Mouse (Mus musculus) neural tube, embryonic 14.5 days (tissue): ENCODE measurements around the gene Stum. TPM values are rescaled to one million over a fixed set of nuclear protein-coding genes. Genes with fewer than 3 reads are reported as not detected.

ENCODE experiments used
- ATAC-seq: fragments of 200-750 bp; cut with Nextera tagmentation; 2 replicates; pipeline ENCODE4 v1.8.0; 2017; ENCODE audit warnings: low read depth, mild to moderate bottlenecking, moderate TSS enrichment, moderate library complexity
- H3K27ac ChIP-seq: fragments of 300-500 bp; sonication (generic); 2 replicates; pipeline ENCODE4 v1.5.1; 2014; ENCODE audit warnings: low read depth, mild to moderate bottlenecking, control low read depth, low read length, moderate library complexity, mixed read lengths
- H3K27me3 ChIP-seq: fragments of 300-500 bp; sonication (generic); 2 replicates; pipeline ENCODE4 v1.6.1; 2014; ENCODE audit warnings: low read length; ENCODE audit not compliant: control insufficient read depth, insufficient read depth
- H3K36me3 ChIP-seq: fragments of 300-500 bp; sonication (generic); 2 replicates; pipeline ENCODE4 v1.6.1; 2014; ENCODE audit warnings: low read length, mixed read lengths; ENCODE audit not compliant: control insufficient read depth, insufficient read depth
- H3K4me1 ChIP-seq: fragments of 300-500 bp; sonication (generic); 2 replicates; pipeline ENCODE4 v1.6.1; 2014; ENCODE audit warnings: low read length; ENCODE audit not compliant: control insufficient read depth, insufficient read depth
- H3K4me2 ChIP-seq: fragments of 300-500 bp; sonication (generic); 2 replicates; pipeline ENCODE4 v1.6.1; 2014; ENCODE audit warnings: mild to moderate bottlenecking, low read depth, low read length, control low read depth
- H3K4me3 ChIP-seq: fragments of 300-500 bp; sonication (generic); 2 replicates; pipeline ENCODE4 v1.5.1; 2014; ENCODE audit warnings: low read depth, low read length, control low read depth, mixed read lengths
- H3K9ac ChIP-seq: fragments of 300-500 bp; sonication (generic); replicated peaks from 2 replicates; pipeline ENCODE4 v1.6.1; 2014; ENCODE audit warnings: low read depth, mild to moderate bottlenecking, control low read depth, low read length, mixed read lengths
- H3K9me3 ChIP-seq: fragments of 300-500 bp; sonication (generic); 2 replicates; pipeline ENCODE4 v1.6.1; 2016; ENCODE audit warnings: low read length; ENCODE audit not compliant: control insufficient read depth
- WGBS: fragments of 180-500 bp; shearing (Covaris S2); extraction: QIAGEN DNeasy Blood & Tissue Kit; methylation state at CpG from one replicate; pipeline ENCODE4 v1.1.7; 2014; 5-methylcytosine and 5-hydroxymethylcytosine counted together
- polyA plus RNA-seq: library from polyadenylated mRNA; unstranded; fragments of >200 nt; fragmentation: Nextera tagmentation; extraction: Ambion mirVana; gene quantifications from 2 replicates; pipeline ENCODE4 v1.2.1, GENCODE M21; 2014

The Stum gene
- polyA plus RNA-seq, 1 experiment from 2014 or later: 27.7 TPM

DNA sequence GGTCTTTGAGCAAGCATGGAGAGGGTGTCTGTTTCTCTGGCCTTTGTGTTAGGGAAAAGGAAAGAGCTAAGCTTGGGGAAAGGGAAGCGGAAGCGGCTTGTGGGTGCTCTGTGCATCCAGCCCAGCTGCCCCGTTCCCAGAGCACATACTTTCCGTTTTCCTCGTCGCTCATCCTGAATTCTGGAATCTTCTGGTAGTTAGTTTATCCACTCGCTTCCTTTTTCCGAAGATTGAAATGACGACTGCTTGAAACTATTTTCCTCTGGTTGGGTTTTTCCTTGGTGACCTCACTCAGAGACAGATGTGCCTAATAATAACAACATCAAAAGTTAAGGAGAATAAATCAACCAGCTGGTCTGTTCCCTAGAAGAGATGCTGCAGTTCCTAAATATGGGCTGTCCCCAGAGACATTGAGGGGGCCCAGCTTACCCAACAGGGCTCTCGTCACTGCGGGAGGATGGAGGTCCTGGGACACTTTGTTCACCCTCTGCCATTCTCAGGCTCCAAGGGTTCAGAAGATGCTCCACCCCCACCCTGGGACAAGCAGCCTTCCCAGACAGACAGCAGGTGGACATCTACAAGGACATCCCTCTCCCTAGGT, 80.7 kb downstream of the Stum start:
- H3K4me2 ChIP-seq: no peak overlapping the region
- H3K36me3 ChIP-seq: no peaks in the 10 kb centered on the region
- 84% methylated on average over 11 of the region's 11 CpGs for WGBS
- no peak overlapping the region for H3K9ac ChIP-seq
- H3K27me3 ChIP-seq: no peaks in the 10 kb centered on the region
- H3K4me3 ChIP-seq: no peak overlapping the region
- H3K9me3 ChIP-seq: no peaks in the 10 kb centered on the region
- H3K27ac ChIP-seq: peak overlapping the region; percentile 34; the same call in 1 of the 2 replicates
- ATAC-seq: no peak
- H3K4me1 ChIP-seq: 0 out of 2 replicates have a peak, but pooled peaks cover 2% of the 10 kb centered on the region

DNA sequence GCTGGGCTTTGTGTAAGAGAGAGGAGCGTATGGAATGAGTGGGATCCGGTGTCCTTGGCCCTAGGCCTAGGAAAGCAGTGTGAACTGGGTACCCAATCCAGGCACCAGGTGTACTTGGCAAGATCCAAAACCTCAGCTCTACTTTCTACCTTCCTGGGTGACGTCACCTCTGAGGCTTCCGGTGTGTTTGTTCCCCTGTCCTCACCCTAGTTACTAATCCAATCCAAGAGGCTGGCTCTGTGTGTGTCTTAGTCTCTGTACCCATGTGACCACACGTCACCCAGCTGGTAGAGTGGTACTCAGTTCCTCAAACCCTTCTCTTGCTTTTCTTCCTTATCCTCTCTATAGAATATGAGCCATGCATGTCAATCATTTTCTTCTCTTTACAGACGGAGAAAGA, 81.6 kb downstream of the Stum start:
- Histone ChIP-seq H3K9me3 (no peaks in the 10 kb centered on the region), H3K36me3 (no peaks in the 10 kb centered on the region), H3K27me3 (no peaks in the 10 kb centered on the region), H3K9ac (no peak overlapping the region), H3K4me3 (no peak overlapping the region), H3K27ac (no peak overlapping the region), H3K4me1 (0 out of 2 replicates have a peak, but pooled peaks cover 2% of the 10 kb centered on the region), H3K4me2 (no peak overlapping the region)
- 91% methylated on average over 6 of the region's 6 CpGs for WGBS
- ATAC-seq: no peak

DNA sequence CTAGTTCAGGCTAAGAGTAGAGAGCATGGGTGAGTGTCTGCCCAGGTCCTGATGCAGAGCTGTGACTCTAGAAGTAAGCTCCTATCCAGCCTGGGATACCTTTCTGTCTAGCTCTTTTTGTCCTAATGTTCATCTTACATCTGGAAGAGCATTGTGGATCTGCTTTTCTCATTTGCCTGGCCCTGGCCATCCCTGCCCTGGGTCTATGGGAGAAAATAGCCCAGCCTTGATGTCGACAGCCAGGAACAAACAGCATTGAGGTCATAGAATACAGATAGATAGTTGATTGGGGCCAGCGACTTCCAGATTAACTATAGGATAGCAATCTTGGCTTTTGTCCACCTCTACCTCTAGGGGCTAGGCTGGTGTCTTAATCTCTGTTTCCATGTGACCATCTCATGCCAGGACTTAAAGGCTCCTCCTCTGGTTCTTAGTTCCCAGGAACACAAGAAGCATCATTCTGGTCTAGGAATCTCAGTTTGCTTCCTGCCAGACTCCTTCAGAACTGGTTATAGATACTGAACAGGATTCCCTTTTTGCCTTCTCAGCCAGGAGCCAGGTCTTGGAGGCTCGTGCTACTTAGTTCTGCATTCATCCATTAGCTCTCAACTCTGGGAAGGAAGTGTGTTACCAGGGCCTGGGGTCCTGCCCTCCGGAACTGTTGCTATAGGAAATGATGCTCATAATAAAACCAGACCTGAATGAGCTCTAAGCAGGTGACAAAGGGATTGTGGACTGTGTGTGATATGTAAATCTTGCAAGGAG, 82.4 kb downstream of the Stum start:
- Histone ChIP-seq H3K27me3 (no peaks in the 10 kb centered on the region), H3K27ac (no peak overlapping the region), H3K4me3 (no peak overlapping the region), H3K4me1 (no peaks in the 10 kb centered on the region), H3K4me2 (no peak overlapping the region), H3K9me3 (no peaks in the 10 kb centered on the region), H3K9ac (no peak overlapping the region), H3K36me3 (no peaks in the 10 kb centered on the region)
- 78% methylated on average over 4 of the region's 4 CpGs for WGBS
- no peak for ATAC-seq

DNA sequence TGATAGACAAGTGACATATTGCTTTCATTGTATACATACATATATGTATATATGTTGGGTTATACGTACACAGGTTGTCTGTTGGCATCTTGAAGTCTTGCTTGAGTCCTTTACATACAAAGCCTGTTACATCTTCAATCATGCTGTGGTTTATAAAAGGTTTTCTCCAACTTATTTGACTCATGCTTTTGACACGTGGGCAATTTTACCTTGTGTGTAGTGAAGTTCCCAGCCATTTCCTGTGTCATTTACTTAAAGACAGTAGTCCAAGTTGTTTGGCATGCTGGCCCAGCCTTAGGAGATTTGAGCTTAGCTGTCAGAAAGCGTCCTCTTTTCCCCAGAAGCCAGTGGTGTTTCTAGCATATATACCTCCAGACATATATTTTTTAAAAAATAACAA, 84.9 kb downstream of the Stum start:
- WGBS: 84% methylated on average over 3 of the region's 3 CpGs
- Histone ChIP-seq H3K9ac (no peak overlapping the region), H3K4me1 (no peaks in the 10 kb centered on the region), H3K4me2 (no peak overlapping the region), H3K27me3 (no peaks in the 10 kb centered on the region), H3K27ac (no peak overlapping the region), H3K4me3 (no peak overlapping the region), H3K9me3 (no peaks in the 10 kb centered on the region), H3K36me3 (no peaks in the 10 kb centered on the region)
- ATAC-seq: no peak

DNA sequence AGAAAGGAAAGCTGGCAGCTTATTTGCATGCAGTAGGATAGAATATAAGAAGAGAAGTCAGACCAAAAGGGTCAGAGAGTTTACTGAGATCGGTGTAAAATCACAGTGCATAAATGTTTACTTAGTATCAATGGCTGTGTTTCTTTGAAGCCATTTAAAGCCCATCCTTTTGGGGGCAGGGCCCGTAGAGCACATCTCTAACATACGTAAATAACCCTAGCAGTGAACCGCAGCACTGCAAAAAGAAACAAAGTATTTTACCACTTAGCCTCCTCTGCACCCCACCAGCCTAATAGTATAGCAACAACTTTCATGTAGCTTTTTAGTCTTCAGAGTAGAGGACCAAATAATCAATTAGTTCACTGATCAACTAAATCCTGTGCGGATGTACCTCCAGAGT, 85.6 kb downstream of the Stum start:
- 57% methylated on average over 5 of the region's 5 CpGs for WGBS
- H3K36me3 ChIP-seq: no peaks in the 10 kb centered on the region
- ATAC-seq: no peak

DNA sequence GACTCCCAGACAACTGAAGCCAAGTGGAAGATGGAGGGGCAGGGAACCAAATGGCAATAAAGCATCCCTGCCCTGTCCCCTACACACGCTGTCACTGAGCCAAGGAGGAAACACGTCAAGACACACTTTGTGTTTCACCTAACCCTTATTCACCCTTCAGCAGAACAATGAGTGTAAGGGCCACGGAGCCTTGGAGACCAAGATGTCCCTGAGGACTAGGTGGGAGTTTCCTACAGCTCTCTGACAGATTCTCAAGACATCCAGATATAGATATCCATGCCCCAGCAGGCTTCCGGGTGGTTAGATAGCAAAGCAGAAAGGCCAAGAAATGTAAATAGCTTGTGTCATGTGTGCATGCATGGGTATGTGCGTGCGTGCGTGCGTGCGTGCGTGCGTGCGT, 89.4 kb downstream of the Stum start:
- WGBS: 92% methylated on average over 12 of the region's 12 CpGs
- H3K36me3 ChIP-seq: no peaks in the 10 kb centered on the region
- H3K4me3 ChIP-seq: no peak overlapping the region
- no peaks in the 10 kb centered on the region for H3K4me1 ChIP-seq
- H3K9ac ChIP-seq: no peak overlapping the region
- H3K4me2 ChIP-seq: no peak overlapping the region
- H3K9me3 ChIP-seq: no peaks in the 10 kb centered on the region
- H3K27me3 ChIP-seq: no peaks in the 10 kb centered on the region
- ATAC-seq: no peak
- no peak overlapping the region for H3K27ac ChIP-seq

More for the DNA sequence above, 85.6 kb downstream of the Stum start:
- no peak overlapping the region for H3K4me2 ChIP-seq
- H3K27ac ChIP-seq: no peak overlapping the region
- no peak overlapping the region for H3K4me3 ChIP-seq
- H3K9me3 ChIP-seq: no peaks in the 10 kb centered on the region
- no peaks in the 10 kb centered on the region for H3K4me1 ChIP-seq
- no peaks in the 10 kb centered on the region for H3K27me3 ChIP-seq
- H3K9ac ChIP-seq: no peak overlapping the region

DNA sequence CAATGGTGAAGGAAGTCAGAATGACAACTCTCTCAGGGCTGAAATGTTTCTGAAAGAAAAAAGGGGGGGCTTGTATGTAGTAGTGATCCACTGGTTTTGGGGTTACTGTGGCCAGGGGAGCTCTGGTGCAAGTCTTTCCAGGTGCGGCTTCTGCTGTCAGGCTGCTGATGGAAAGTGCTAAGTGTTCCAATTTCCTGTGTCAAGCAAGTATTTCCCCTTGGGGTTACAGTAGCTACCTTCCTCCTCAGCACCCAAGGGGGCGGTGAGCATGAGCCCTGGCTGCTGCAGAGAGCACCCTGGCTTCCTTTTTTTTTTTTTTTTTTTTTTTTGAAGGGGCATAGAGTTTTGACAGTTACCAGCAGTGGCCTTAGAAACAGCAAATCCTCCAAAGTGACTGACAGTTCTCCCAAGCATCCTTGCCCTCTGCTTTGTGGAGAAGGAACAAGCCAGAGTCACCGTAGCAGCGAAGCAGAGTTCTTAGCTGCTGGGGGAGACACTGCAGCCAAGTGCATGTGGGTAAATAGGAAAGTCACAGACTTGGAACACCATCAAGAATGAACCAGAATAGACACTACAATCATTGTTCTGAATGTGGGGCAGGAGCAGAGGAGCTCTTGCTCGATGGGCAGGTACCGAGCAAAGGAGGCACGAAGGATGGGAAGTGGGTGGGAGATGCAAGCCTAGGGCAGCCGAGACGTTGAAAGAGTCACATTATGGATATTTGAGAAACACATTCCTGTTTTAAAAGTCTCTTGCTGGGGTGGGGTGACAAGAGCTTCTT, 90.1 kb downstream of the Stum start:
- Histone ChIP-seq H3K4me1 (peaks cover under 1% of the 10 kb centered on the region; the same call in 1 of the 2 replicates), H3K27ac (no peak overlapping the region), H3K4me2 (no peak overlapping the region), H3K9ac (no peak overlapping the region), H3K4me3 (no peak overlapping the region), H3K36me3 (no peaks in the 10 kb centered on the region), H3K9me3 (no peaks in the 10 kb centered on the region), H3K27me3 (no peaks in the 10 kb centered on the region)
- WGBS: 74% methylated on average over 9 of the region's 9 CpGs
- no peak for ATAC-seq

DNA sequence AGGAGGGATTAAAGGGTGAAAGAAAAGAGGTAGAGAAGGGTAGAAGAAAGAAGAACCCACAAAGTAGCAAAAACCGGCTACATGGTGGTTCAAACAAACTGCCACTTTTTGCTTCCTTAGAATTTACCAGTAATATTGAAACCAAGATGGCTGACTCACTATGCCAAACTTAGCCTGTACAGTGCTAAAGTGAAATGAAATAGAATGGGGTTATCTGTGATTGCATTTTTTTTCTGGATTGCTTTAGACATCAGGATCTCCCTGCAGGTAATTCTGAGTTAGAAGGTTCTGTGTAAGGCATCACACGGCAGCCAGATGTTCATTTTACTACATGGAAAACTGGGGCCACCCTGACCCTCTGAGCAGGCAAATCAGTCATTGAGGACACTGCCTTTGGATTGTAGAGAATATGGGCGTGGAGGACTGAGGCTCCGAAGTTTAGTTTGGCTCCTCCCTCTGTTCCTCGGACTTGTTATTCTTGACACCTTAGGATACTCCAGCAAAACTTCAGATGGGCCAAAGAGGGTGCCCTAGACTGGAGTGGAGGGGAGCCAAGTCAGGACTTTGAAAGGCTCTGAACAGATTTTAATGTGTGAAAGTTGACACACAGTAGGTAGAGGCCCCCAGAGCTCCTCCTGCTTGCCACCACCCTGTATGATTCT, 91.0 kb downstream of the Stum start:
- Histone ChIP-seq H3K9ac (no peak overlapping the region), H3K27me3 (no peaks in the 10 kb centered on the region), H3K27ac (no peak overlapping the region), H3K4me1 (peaks cover 3% of the 10 kb centered on the region; the same call in 1 of the 2 replicates), H3K36me3 (no peaks in the 10 kb centered on the region), H3K4me3 (no peak overlapping the region), H3K4me2 (no peak overlapping the region), H3K9me3 (no peaks in the 10 kb centered on the region)
- ATAC-seq: no peak
- WGBS: 82% methylated on average over 5 of the region's 5 CpGs
